Mouse (Mus musculus): ENCODE data around the gene Cdkl3.
"Not testable (repeated sequence)": the region's sequence is repeated elsewhere in the genome, so short reads cannot be mapped to it uniquely, and the experiment has no call there.

Gene Cdkl3

DNA sequence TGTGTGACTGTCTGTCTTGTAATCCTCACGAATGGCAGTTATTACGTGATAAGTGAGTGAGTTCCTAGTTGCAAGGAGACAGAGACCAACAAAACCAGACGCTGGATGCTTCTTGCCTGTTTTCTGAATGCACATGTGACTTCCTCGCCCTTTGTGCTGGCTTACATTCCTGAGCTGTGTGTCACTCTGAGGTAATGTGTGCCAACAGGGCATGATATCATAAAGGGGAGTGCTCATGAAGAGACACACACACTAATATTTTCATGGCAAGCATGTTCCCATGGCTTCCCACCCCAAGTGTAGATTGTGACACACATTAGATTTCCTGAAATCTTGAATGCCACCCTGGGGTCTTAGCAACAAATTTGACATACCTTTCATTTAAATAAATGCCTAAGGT is 73.9 kb downstream of the Cdkl3 start:
- DNase-seq (ENCODE audit: low read depth), result no peak

GRCm38 (mm10) chr11:52079978-52080377 is 76.0 kb downstream of the Cdkl3 start:
- no peak for DNase-seq (ENCODE audit: low read depth)

- no peak for DNase-seq (ENCODE audit: low read depth)
Measured at GRCm38 (mm10) chr11:52080656-52081055, 76.6 kb downstream of the Cdkl3 start.

DNA sequence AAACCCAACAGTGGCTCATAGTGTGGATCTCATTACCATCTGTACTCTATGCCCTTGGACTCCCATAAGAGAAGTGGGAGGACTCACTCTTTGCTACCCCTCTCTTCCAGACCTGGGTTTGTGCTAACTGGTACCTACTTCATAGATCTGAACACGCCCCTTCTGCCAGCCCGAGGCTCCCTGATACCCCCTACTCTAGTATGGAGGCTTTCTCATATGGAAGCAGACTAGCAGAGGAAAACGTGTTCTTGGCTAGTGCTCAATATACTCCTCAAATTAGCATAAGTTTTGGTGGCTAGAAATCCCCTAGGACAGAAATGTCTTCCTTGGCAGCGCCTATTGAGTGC is 81.8 kb downstream of the Cdkl3 start:
- DNase-seq (ENCODE audit: low read depth), result no peak

- no peak for DNase-seq (ENCODE audit: low read depth)
Measured at GRCm38 (mm10) chr11:52086204-52086864, 82.3 kb downstream of the Cdkl3 start.

DNA sequence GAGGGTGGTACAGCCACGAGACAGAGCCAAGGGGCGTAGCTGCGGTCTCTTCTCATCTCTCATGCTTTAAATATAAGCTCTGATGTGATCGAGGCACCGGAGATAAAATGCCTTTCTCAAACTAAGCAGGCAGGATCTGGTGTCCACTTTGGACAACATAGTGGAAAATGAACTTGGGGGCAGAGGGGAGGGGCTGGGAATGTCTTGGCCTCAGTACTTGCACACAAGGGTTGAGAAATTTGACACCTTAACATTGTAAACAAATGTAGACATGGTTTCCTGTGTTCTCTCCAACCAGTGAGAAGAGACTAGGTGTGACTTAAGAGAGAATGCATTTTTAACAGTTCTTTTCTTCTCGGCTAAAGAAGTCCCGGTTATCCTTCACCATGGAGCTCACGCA is 85.3 kb downstream of the Cdkl3 start:
- no peak for DNase-seq (ENCODE audit: low read depth)

- DNase-seq (ENCODE audit: low read depth), result no peak
Measured at GRCm38 (mm10) chr11:52091261-52091660, 87.2 kb downstream of the Cdkl3 start.

- DNase-seq (ENCODE audit: low read depth), result no peak
Measured at GRCm38 (mm10) chr11:52094568-52094967, 90.5 kb downstream of the Cdkl3 start.

DNA sequence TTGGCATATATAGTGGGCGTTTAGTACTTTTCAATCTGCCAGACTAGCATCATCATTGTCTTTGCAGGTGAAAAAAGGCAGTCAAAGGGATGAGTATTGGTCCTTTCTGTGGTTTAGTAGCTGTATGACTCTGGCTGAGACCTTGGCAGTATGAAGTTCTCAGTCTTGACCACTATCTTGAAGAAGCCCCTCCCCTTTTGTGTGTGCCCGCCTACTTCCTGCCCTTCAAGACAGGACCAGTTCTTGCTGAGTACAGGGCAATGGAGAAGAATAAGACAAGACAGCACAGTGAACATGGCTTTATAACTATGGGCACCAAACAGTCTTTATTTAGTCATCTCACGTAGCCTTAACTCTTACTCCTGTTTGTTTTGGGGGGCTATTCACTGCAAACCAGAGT is 93.0 kb downstream of the Cdkl3 start:
- no peak for DNase-seq (ENCODE audit: low read depth)

DNA sequence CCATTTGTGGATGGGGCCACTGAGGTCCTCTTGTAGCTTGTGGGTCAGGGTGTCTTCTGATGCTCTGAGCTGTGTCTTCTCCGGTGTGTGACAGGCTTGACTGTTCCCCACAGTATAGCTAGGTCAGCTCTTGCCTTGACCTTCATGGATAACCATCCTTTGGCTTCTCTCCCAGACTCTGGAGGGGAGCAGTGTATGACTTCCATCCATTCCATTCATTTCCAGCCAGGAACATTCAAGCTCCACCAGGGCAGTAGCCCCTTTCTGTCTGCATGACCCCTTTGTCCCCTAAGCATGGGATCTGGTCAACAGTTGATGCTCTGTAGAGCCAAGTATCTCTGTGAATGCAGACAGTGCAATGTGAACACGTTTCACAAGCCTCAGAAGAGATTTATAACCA is 93.6 kb downstream of the Cdkl3 start:
- DNase-seq (ENCODE audit: low read depth), result no peak

DNA sequence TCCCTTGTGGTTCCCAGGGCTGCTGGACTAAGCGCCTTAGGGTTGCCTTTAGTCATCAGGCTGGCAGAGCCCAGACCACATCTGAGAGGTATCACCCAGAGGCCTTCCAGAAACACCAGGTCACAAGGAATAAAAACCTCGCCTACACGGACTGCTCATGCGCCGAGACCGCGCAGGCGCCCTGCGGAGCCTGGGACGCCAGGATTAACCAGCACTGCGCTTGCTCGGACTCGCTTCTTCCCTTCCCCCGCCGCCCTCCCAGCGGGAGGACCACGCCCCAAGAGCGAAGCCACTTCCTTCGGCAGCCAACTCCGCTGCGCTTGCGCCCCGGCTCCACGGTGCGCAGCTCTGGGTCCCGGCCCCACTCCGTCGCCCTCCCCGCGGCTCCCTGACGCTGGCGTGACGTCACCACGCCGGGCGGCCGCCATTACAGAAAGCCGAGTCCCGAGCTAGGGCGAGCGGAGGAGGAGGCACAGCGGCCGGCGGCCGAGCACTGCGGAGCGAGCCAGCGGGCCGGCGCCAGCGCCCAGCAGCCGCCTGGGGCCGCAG is 94.5 kb downstream of the Cdkl3 start, which contains the start of gene Ppp2ca:
Gene Ppp2ca, plus strand, starts transcription at position 284 of the 549 bp plus-strand sequence.
- DNase-seq (ENCODE audit: low read depth), result peak; percentile 99

DNA sequence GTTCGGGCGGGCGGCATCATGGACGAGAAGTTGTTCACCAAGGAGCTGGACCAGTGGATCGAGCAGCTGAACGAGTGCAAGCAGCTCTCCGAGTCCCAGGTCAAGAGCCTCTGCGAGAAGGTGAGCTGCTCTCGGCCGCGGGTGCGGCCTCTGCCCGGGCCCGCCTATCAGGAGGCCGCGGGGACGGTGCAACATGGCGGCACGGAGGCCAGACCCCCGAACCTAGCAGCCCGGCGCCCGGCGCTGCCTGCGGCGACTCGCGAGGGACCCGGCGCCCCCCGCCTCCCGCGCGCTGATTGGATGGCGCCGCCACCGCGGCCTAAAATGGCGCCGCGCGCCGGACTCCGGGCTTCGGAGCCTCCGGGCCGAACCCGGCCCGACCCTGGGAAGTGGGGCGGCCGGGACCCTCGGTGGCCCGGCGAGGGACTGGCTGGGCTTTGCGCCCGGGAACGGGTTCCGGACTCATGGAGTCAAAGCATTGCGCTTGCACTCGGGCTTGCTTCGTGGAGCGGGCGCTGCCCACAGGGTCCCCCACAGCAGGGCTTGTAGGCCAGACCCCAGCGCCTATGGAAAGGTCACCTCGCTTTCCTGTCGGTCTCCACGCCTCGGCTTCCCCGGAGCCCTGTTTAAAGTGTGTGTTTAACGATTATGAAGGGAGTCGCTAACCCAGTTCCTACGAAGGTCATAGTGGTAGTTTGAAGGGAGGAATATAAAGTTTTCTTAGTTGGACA is 95.2 kb downstream of the Cdkl3 start:
- peak; percentile 71 for DNase-seq (ENCODE audit: low read depth)

DNA sequence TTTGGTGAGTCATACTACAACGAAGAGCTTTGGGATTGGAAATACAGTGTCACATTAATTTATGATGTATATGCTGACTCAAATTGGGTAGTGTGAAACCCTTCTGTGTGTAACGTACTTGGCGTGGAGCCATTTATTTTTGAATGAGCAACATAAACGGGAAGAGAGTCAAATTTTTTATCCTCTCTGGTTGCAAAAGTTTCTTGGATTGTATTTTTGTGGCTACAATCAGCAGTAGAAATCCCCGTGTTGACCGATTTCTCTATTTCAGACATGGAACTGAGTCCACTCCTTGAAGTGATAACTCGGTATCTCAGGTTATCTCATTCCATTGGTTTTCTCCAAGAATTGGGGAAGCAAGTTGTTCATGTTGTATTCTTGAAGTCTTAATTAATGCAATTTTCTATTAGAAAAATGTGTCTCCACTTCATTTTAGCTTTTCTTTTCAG is 95.8 kb downstream of the Cdkl3 start:
- no peak for DNase-seq (ENCODE audit: low read depth)

DNA sequence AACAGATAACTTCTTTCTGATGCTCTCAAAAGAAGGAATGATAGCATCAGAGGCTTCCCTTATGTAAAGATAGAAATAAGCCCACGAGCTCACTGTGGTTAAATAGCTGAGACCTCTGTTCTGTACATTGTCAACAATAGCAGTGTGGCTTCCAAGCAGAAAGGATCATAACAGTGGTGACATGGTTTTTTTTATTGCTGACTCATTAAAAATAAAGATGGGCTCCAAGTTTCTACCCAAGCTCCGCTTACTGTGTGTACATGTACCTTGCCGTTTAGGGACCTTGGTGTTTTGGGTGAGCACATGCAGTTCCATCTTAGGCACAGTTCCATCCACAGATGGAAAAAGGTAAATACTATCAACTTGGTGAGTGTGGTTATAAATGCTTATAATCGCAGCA is 99.0 kb downstream of the Cdkl3 start:
- no peak for DNase-seq (ENCODE audit: low read depth)

GRCm38 (mm10) chr11:52105503-52105902 is 101.5 kb downstream of the Cdkl3 start:
- DNase-seq (ENCODE audit: low read depth), result no peak

DNA sequence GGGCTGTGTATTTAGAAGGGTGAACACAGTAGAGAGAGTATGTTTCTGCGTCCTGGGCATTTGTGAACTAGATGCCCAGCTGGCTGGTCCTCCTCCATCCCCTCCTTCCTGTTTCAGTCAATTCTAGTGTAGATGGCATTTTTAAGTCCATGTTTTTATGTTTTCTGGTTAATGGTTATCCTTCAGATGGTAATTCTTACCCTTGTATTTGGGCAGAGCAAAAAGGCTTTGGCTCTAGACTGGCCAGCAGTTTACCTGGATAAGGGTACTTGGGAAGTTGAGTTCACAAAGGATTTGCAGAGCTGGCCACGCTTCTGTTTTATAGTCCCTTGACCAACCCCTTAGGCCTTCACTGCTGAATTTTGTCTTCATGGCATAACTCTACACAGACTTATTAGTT is 102.0 kb downstream of the Cdkl3 start:
- DNase-seq (ENCODE audit: low read depth), result no peak

DNA sequence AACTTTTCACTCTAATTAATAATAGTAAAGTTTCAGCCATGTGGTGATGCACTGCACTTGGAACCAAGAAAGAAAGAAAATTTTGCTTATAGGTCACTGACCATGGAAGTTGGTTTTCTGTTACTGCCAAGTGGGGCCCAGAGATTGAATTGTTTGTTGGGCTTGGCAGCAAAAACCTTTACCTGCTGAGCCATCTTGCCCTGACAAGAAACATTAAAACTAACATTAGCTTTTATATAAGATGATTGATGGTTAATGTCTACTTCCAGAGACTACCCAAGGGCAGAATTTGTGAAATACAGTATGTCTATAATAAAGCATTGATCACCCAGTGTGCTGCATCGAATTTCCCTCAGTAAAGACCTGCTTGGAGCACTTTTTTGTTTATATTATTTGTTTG is 102.4 kb downstream of the Cdkl3 start:
- DNase-seq (ENCODE audit: low read depth), result no peak

GRCm38 (mm10) chr11:52108796-52109195 is 104.8 kb downstream of the Cdkl3 start:
- no peak for DNase-seq (ENCODE audit: low read depth)

- DNase-seq (ENCODE audit: low read depth), result no peak
Measured at GRCm38 (mm10) chr11:52109421-52109820, 105.4 kb downstream of the Cdkl3 start.

GRCm38 (mm10) chr11:52115479-52115878 is 111.5 kb downstream of the Cdkl3 start:
- DNase-seq (ENCODE audit: low read depth), result no peak

DNA sequence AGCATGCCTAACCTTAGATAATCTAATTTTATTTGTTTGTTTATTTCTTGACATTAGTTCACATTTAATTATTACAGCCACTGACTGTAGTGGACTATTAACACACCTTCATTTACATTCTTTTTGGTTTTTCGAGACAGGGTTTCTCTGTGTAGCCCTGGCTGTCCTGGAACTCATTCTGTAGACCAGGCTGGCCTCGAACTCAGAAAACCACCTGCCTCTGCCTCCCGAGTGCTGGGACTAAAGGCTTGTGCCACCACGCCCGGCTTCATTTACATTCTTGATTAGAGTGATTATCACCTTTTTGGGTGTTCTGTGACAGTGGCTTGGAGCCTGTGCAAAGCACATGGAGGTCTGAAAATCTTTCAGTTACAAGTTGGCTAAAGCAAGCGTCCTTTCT is 112.1 kb downstream of the Cdkl3 start:
- not testable (repeated sequence) for DNase-seq (ENCODE audit: low read depth)

- no peak for DNase-seq (ENCODE audit: low read depth)
Measured at GRCm38 (mm10) chr11:52117156-52117555, 113.1 kb downstream of the Cdkl3 start.

DNA sequence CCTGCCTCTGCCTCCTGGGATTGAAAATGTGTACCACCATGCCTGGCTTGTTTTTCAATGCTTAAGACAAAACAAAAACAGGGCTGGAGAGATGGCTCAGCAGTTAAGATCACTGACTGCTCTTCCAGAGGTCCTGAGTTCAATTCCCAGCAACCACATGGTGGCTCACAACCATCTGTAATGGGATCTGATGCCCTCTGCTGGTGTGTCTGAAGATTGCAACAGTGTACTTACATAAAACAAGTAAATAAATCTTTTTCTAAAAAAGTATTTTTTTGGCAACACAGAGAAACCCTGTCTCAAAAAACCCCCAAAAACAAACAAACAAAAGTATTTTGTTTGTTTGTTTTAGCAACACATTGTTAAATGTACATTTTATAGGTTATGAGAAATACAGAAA is 116.4 kb downstream of the Cdkl3 start:
- not testable (repeated sequence) for DNase-seq (ENCODE audit: low read depth)
